Comparison of ENCODE assay signal across 17 mouse cellular contexts in genomic region chr11:51937361-51937781, GRCm38 (mm10). TPM values are rescaled to one million over a fixed set of nuclear protein-coding genes. Genes with fewer than 3 reads are reported as not detected.
DNase-seq lines count a peak whose midpoint lies in the region; ATAC-seq lines count a peak whose summit lies in the region.
"Had no signal": no experiment of that assay in that cellular context is flagged by ENCODE, and none has a peak within 500 bp of the region (broad histone marks: within the 10 kb centered on the region; RNA-seq: fewer than 3 reads in every experiment).

No protein-coding gene starts in this region.

- peaks cover 2% of the 10 kb centered on the region; the same call in 1 of the 2 replicates for H3K4me1 ChIP-seq in midbrain, embryonic 10.5 days
- H3K4me1 ChIP-seq in midbrain, embryonic 14.5 days (ENCODE audit: control insufficient read depth, insufficient read depth, low read length): no peaks in the 10 kb centered on the region
- 0 out of 2 replicates have a peak, but pooled peaks cover 3% of the 10 kb centered on the region for H3K4me1 ChIP-seq in kidney, embryonic 16.5 days (ENCODE audit: insufficient read depth, low read length)
- H3K4me1 ChIP-seq in heart, embryonic 11.5 days (ENCODE audit: control insufficient read depth, insufficient read depth, low read length): no peaks in the 10 kb centered on the region
- H3K4me1 ChIP-seq: limb, embryonic 15.5 days had no signal

- H3K9ac ChIP-seq in midbrain, embryonic 14.5 days (replicated peaks; ENCODE audit: low read length): no peak overlapping the region
- no peak overlapping the region for H3K9ac ChIP-seq in kidney, embryonic 16.5 days (replicated peaks; ENCODE audit: low read length)
- no peak overlapping the region for H3K9ac ChIP-seq in heart, embryonic 11.5 days (ENCODE audit: low read depth, low read length)
- H3K9ac ChIP-seq: forebrain, postnatal 0 days; limb, embryonic 15.5 days had no signal

- DNase-seq in gastrocnemius, postnatal 10 days: peak; percentile 22
- DNase-seq in gastrocnemius, adult 8-10 months (ENCODE audit: low spot score in 2 of 2): no peak
- DNase-seq in midbrain, embryonic 10.5 days (ENCODE audit: low spot score): no peak
- DNase-seq in midbrain, embryonic 14.5 days: no peak
- peak; percentile 64 for DNase-seq in B cell, adult 2 months
- DNase-seq in adrenal gland, postnatal 36 days: no peak
- DNase-seq: adrenal gland, postnatal 25 days; forebrain, postnatal 0 days; gastrocnemius, adult 2 months; heart, postnatal 10 days; layer of hippocampus, postnatal 36 days; lung, adult 18-20 months; lung, postnatal 36 days had no signal

- H3K4me2 ChIP-seq in midbrain, embryonic 14.5 days (ENCODE audit: low read length): no peak overlapping the region
- no peak overlapping the region for H3K4me2 ChIP-seq in kidney, embryonic 16.5 days (replicated peaks; ENCODE audit: low read depth, low read length)
- H3K4me2 ChIP-seq in heart, embryonic 11.5 days: no peak overlapping the region
- H3K4me2 ChIP-seq: limb, embryonic 15.5 days had no signal

- no peak overlapping the region for H3K4me3 ChIP-seq in midbrain, embryonic 10.5 days
- no peak overlapping the region for H3K4me3 ChIP-seq in midbrain, embryonic 14.5 days (replicated peaks; ENCODE audit: low read depth, low read length)
- H3K4me3 ChIP-seq in kidney, embryonic 16.5 days (ENCODE audit: low read length): no peak overlapping the region
- H3K4me3 ChIP-seq in heart, embryonic 11.5 days (ENCODE audit: low read depth, low read length): no peak overlapping the region
- H3K4me3 ChIP-seq: gastrocnemius, adult 2 months; limb, embryonic 15.5 days had no signal

- ATAC-seq in midbrain, embryonic 14.5 days (ENCODE audit: low FRiP score, low TSS enrichment): no peak
- ATAC-seq in kidney, embryonic 16.5 days (ENCODE audit: low FRiP score, low TSS enrichment): 0 out of 2 replicates have a peak, but pooled peaks have one; percentile 19
- no peak for ATAC-seq in heart, embryonic 11.5 days (replicated peaks; ENCODE audit: insufficient number of reproducible peaks, low FRiP score, low TSS enrichment)
- ATAC-seq: activated CD4-positive, CD25-positive, alpha-beta regulatory T cell, adult 4 months; forebrain, postnatal 0 days had no signal

- 0 out of 2 replicates have a peak overlapping the region, but pooled peaks have one; percentile 13 for H3K27ac ChIP-seq in midbrain, embryonic 10.5 days (replicated peaks)
- H3K27ac ChIP-seq in midbrain, embryonic 14.5 days (replicated peaks; ENCODE audit: low read depth, low read length): no peak overlapping the region
- H3K27ac ChIP-seq in kidney, embryonic 16.5 days (ENCODE audit: low read length): no peak overlapping the region
- H3K27ac ChIP-seq in heart, embryonic 11.5 days (ENCODE audit: low read depth, low read length): no peak overlapping the region
- H3K27ac ChIP-seq: gastrocnemius, adult 2 months; limb, embryonic 15.5 days had no signal

- WGBS in midbrain, embryonic 10.5 days: 73% methylated on average over 6 of the region's 6 CpGs
- 58% methylated on average over 6 of the region's 6 CpGs for WGBS in midbrain, embryonic 14.5 days
- WGBS in kidney, embryonic 16.5 days: 38% methylated on average over 6 of the region's 6 CpGs
- WGBS in heart, embryonic 11.5 days (ENCODE audit: insufficient replicate concordance): 71% methylated on average over 6 of the region's 6 CpGs

- no peaks in the 10 kb centered on the region for H3K9me3 ChIP-seq in midbrain, embryonic 10.5 days (replicated peaks)
- no peaks in the 10 kb centered on the region for H3K9me3 ChIP-seq in midbrain, embryonic 14.5 days (ENCODE audit: control insufficient read depth, low read length)
- no peaks in the 10 kb centered on the region for H3K9me3 ChIP-seq in kidney, embryonic 16.5 days (ENCODE audit: low read length)
- H3K9me3 ChIP-seq in heart, embryonic 11.5 days (replicated peaks; ENCODE audit: control insufficient read depth, low read length): no peaks in the 10 kb centered on the region
- H3K9me3 ChIP-seq: limb, embryonic 15.5 days had no signal

- no peaks in the 10 kb centered on the region for H3K36me3 ChIP-seq in midbrain, embryonic 10.5 days
- H3K36me3 ChIP-seq in midbrain, embryonic 14.5 days (ENCODE audit: control insufficient read depth, insufficient read depth, low read length): no peaks in the 10 kb centered on the region
- H3K36me3 ChIP-seq in kidney, embryonic 16.5 days (ENCODE audit: insufficient read depth, low read length): no peaks in the 10 kb centered on the region
- no peaks in the 10 kb centered on the region for H3K36me3 ChIP-seq in heart, embryonic 11.5 days (ENCODE audit: control insufficient read depth, insufficient read depth, low read length)
- H3K36me3 ChIP-seq: limb, embryonic 15.5 days had no signal

- no peaks in the 10 kb centered on the region for H3K27me3 ChIP-seq in midbrain, embryonic 10.5 days (ENCODE audit: low read depth, poor library complexity, severe bottlenecking)
- no peaks in the 10 kb centered on the region for H3K27me3 ChIP-seq in midbrain, embryonic 14.5 days (ENCODE audit: control insufficient read depth, insufficient read depth, low read length)
- no peaks in the 10 kb centered on the region for H3K27me3 ChIP-seq in kidney, embryonic 16.5 days (ENCODE audit: insufficient read depth, low read length)
- no peaks in the 10 kb centered on the region for H3K27me3 ChIP-seq in heart, embryonic 11.5 days (ENCODE audit: control insufficient read depth, insufficient read depth, low read length)
- H3K27me3 ChIP-seq: limb, embryonic 15.5 days had no signal

RNA-seq across cellular contexts. Expression of gene Cdkn2aipnl, which starts 30.1 kb away (rescaled TPM):
- 10 to 100 TPM; 15.7 to 18.4 TPM for total RNA-seq in gastrocnemius, postnatal 10 days (2021)
- 10 to 100 TPM; 26.1 to 41.4 (median 30.0) TPM for total RNA-seq in gastrocnemius, adult 8-10 months (2022)
- polyA plus RNA-seq in midbrain, embryonic 10.5 days (2016; fragmentation: Nextera tagmentation; extraction: Ambion mirVana): 141 and 142 TPM in 2 replicates
- polyA plus RNA-seq in midbrain, embryonic 14.5 days (2014; fragmentation: Nextera tagmentation; extraction: Ambion mirVana): 102 and 125 TPM in 2 replicates
- polyA plus RNA-seq in kidney, embryonic 16.5 days (2015; fragmentation: Nextera tagmentation; extraction: Ambion mirVana): 95.5 and 99.8 TPM in 2 replicates
- 78.3 and 82.1 TPM in 2 replicates for polyA plus RNA-seq in heart, embryonic 11.5 days (2014; fragmentation: Nextera tagmentation; extraction: Ambion mirVana)
- total RNA-seq in adrenal gland, postnatal 36 days (2021): 10 to 100 TPM; 17.8 to 18.2 TPM

Comparison
In these comparisons a context has a peak if more than half of its experiments do, and no peak if none do; other contexts are left out.
1. DNase-seq: peak in gastrocnemius, postnatal 10 days (single experiment) and B cell, adult 2 months (2 of 2); none in gastrocnemius, adult 8-10 months (0 of 2), midbrain, embryonic 10.5 days (single experiment), midbrain, embryonic 14.5 days (single experiment) and adrenal gland, postnatal 36 days (0 of 2).